Mouse (Mus musculus) 3T3-L1 (cell line): ENCODE results near the gene Stox2.

Experiments used
- DNase-seq: peaks from one replicate; pipeline ENCODE4 v3.0.0-alpha.2; 2015; ENCODE audit warnings: low read depth, low spot score

Stox2 gene

GRCm38 (mm10) chr8:47242207-47243004, 203.8 kb downstream of the Stox2 start:
- peak; percentile 13 for DNase-seq

- DNase-seq, result no peak
Observed at GRCm38 (mm10) chr8:47241421-47242078, 204.6 kb downstream of the Stox2 start.

GRCm38 (mm10) chr8:47240871-47241270, 205.3 kb downstream of the Stox2 start:
- no peak for DNase-seq

GRCm38 (mm10) chr8:47240266-47240665, 205.9 kb downstream of the Stox2 start:
- no peak for DNase-seq

- no peak for DNase-seq
Observed at GRCm38 (mm10) chr8:47232081-47232480, 214.1 kb downstream of the Stox2 start.

- DNase-seq, result peak; percentile 4
Observed at GRCm38 (mm10) chr8:47230057-47230456, 216.1 kb downstream of the Stox2 start.

- DNase-seq, result no peak
Observed at GRCm38 (mm10) chr8:47221851-47222250, 224.3 kb downstream of the Stox2 start.

GRCm38 (mm10) chr8:47221191-47221590, 225.0 kb downstream of the Stox2 start:
- no peak for DNase-seq

- no peak for DNase-seq
Observed at GRCm38 (mm10) chr8:47220390-47220789, 225.8 kb downstream of the Stox2 start.

- peak; percentile 3 for DNase-seq
Observed at GRCm38 (mm10) chr8:47218536-47218935, 227.6 kb downstream of the Stox2 start.

- peak; percentile 27 for DNase-seq
Observed at GRCm38 (mm10) chr8:47218021-47218420, 228.1 kb downstream of the Stox2 start.

GRCm38 (mm10) chr8:47212124-47212523, 234.0 kb downstream of the Stox2 start:
- DNase-seq, result no peak

GRCm38 (mm10) chr8:47211226-47211625, 234.9 kb downstream of the Stox2 start:
- DNase-seq, result no peak

- no peak for DNase-seq
Observed at GRCm38 (mm10) chr8:47208246-47208645, 237.9 kb downstream of the Stox2 start.

- no peak for DNase-seq
Observed at GRCm38 (mm10) chr8:47206640-47207237, 239.4 kb downstream of the Stox2 start.

- DNase-seq, result no peak
Observed at GRCm38 (mm10) chr8:47205472-47205871, 240.7 kb downstream of the Stox2 start.

GRCm38 (mm10) chr8:47196391-47196790, 249.8 kb downstream of the Stox2 start:
- DNase-seq, result no peak

GRCm38 (mm10) chr8:47193321-47193996, 252.7 kb downstream of the Stox2 start:
- DNase-seq, result no peak

GRCm38 (mm10) chr8:47191444-47192365, 254.5 kb downstream of the Stox2 start:
- no peak for DNase-seq

- DNase-seq, result no peak
Observed at GRCm38 (mm10) chr8:47185396-47185795, 260.8 kb downstream of the Stox2 start.
